Mouse (Mus musculus) liver, postnatal 0 days (tissue): ENCODE results near the gene Mptx1. TPM values are rescaled to one million over a fixed set of nuclear protein-coding genes. Genes with fewer than 3 reads are reported as not detected.
"Not testable (repeated sequence)": the region's sequence is repeated elsewhere in the genome, so short reads cannot be mapped to it uniquely, and the experiment has no call there.

Experiments
- ATAC-seq: fragments of 200-750 bp; cut with Nextera tagmentation; 2 replicates; pipeline ENCODE4 v1.8.0; 2017; ENCODE audit warnings: mild to moderate bottlenecking, moderate library complexity
- DNase-seq: peaks from one replicate; pipeline ENCODE4 v3.0.0-alpha.2; 2016
- H3K27ac ChIP-seq: fragments of 300-500 bp; sonication (generic); 2 replicates; pipeline ENCODE4 v1.5.1; 2014; ENCODE audit warnings: antibody characterized with exemption, moderate library complexity, mild to moderate bottlenecking, low read depth
- H3K27me3 ChIP-seq: fragments of 300-500 bp; sonication (generic); 2 replicates; pipeline ENCODE4 v1.6.1; 2014; ENCODE audit warnings: low read length, control low read depth, mixed read lengths; ENCODE audit not compliant: insufficient read depth
- H3K36me3 ChIP-seq: fragments of 300-500 bp; sonication (generic); replicated peaks from 2 replicates; pipeline ENCODE4 v1.6.1; 2014; ENCODE audit warnings: mild to moderate bottlenecking, control low read depth, low read length, moderate library complexity, mixed read lengths; ENCODE audit not compliant: insufficient read depth
- H3K4me1 ChIP-seq: fragments of 300-500 bp; sonication (generic); 2 replicates; pipeline ENCODE4 v1.6.1; 2014; ENCODE audit warnings: antibody characterized with exemption, mild to moderate bottlenecking, control low read depth; ENCODE audit not compliant: insufficient read depth
- H3K4me2 ChIP-seq: fragments of 300-500 bp; sonication (generic); 2 replicates; pipeline ENCODE4 v1.6.1; 2014; ENCODE audit warnings: low read depth, mild to moderate bottlenecking, low read length, moderate library complexity, mixed read lengths
- H3K4me3 ChIP-seq: fragments of 300-500 bp; sonication (generic); 2 replicates; pipeline ENCODE4 v1.5.1; 2014; ENCODE audit warnings: low read depth, low read length
- H3K9ac ChIP-seq: fragments of 300-500 bp; sonication (generic); replicated peaks from 2 replicates; pipeline ENCODE4 v1.6.1; 2014; ENCODE audit warnings: mild to moderate bottlenecking, moderate library complexity
- H3K9me3 ChIP-seq: fragments of 300-500 bp; sonication (generic); 2 replicates; pipeline ENCODE4 v1.6.1; 2016; ENCODE audit warnings: mild to moderate bottlenecking, control low read depth, low read length, mixed read lengths
- CTCF ChIP-seq: sonication (generic); IDR thresholded peaks from 2 replicates; pipeline ENCODE4 v1.5.1; 2016; ENCODE audit warnings: antibody characterized with exemption, low read depth
- EP300 ChIP-seq: IDR thresholded peaks from 2 replicates; pipeline ENCODE4 v1.6.1; 2016; ENCODE audit warnings: antibody characterized with exemption, low read depth, mild to moderate bottlenecking
- WGBS: fragments of 180-500 bp; shearing (Covaris S2); extraction: QIAGEN DNeasy Blood & Tissue Kit; methylation state at CpG from one replicate; pipeline ENCODE4 v1.1.7; 2014; ENCODE audit not compliant: insufficient replicate concordance; 5-methylcytosine and 5-hydroxymethylcytosine counted together
- polyA plus RNA-seq: library from polyadenylated mRNA; unstranded; fragments of >200 nt; fragmentation: Nextera tagmentation; extraction: Ambion mirVana; gene quantifications from 2 replicates; pipeline ENCODE4 v1.2.1, GENCODE M21; 2015

Mptx1 gene
- not detected in 2 replicates for polyA plus RNA-seq

DNA sequence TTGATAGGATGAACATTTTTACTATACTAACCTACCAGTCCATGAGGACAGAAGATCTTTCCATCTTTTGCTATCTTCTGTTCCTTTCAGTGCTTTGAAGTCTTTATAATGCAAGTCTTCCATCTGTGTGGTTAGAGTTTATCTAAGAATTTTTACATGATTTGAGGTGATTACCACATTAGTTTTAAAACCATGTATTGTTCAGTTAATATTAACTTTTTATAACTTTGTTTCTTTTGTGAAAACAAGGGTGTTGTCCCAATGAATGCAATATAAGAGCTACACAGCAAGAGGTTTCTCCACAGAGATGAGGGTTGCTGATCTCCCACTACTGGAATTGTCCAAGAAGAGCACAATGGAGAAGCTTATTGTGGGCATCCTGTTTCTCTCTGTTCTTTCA lies at the start of gene Mptx1:
TSS of gene Mptx1 (plus strand) at position 301 of the 400 bp plus-strand sequence.
- no peaks in the 10 kb centered on the region for H3K36me3 ChIP-seq
- no peak within 1 kb of the TSS for H3K27ac ChIP-seq
- H3K9ac ChIP-seq = no peak within 1 kb of the TSS
- ATAC-seq (no peak), DNase-seq (no peak)
- H3K27me3 ChIP-seq = no peaks in the 10 kb centered on the region
- no peaks in the 10 kb centered on the region for H3K4me1 ChIP-seq
- H3K4me3 ChIP-seq = no peak within 1 kb of the TSS
- no peaks in the 10 kb centered on the region for H3K9me3 ChIP-seq
- H3K4me2 ChIP-seq = no peak within 1 kb of the TSS
- TF ChIP-seq EP300 = no peak
- TF ChIP-seq CTCF = no peak

DNA sequence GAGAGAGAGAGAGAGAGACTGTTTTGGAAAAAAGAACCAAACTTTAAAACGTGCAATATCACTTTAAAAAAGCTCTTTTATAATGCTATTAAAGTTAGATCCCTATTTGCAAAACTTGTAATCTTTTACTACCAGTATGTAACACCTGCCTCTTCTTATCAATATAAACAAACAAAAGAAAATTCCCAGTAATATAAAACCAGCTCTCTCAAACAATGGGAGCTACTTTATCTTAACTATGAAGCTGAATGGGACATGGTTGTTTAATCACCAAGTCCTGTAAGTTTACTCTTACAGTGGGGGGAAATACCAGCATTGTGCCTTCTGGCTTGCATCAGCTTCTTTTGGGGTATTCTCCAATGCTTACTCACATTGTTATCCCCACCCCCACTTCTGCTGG lies 27.2 kb upstream of the Mptx1 start:
- Histone ChIP-seq H3K36me3 (no peaks in the 10 kb centered on the region), H3K9ac (no peak overlapping the region), H3K4me2 (no peak overlapping the region), H3K27ac (no peak overlapping the region), H3K9me3 (no peaks in the 10 kb centered on the region), H3K27me3 (no peaks in the 10 kb centered on the region), H3K4me3 (no peak overlapping the region), H3K4me1 (no peaks in the 10 kb centered on the region)
- DNase-seq (no peak), ATAC-seq (no peak)
- WGBS = 44% methylated on average over 1 of the region's 1 CpGs
- TF ChIP-seq CTCF (no peak), EP300 (no peak)

DNA sequence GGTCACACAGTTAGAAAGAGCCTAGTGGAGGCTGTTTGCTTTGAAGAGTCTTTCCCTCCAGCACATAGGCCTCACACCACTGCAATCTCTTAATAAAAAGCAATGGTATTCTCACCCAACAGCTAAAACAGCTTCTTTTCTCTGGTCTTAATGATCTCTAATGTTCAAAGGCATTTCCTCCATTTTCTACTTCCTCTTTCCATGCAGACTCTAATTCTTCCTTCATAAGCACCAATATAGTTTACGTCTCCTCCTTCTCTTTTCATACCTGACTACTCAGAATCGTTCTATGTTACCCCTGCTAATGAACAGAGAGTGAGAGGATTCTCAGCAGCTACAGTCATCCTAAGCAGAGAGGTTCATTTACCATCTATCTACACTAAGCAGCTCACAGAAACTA lies 13.0 kb upstream of the Mptx1 start:
- Histone ChIP-seq H3K27ac (no peak overlapping the region), H3K4me2 (no peak overlapping the region), H3K4me3 (no peak overlapping the region), H3K4me1 (no peaks in the 10 kb centered on the region), H3K36me3 (no peaks in the 10 kb centered on the region), H3K9ac (no peak overlapping the region), H3K9me3 (no peaks in the 10 kb centered on the region), H3K27me3 (no peaks in the 10 kb centered on the region)
- DNase-seq (no peak), ATAC-seq (no peak)
- TF ChIP-seq EP300 (no peak), CTCF (no peak)
- WGBS = 51% methylated on average over 2 of the region's 2 CpGs

- H3K4me1 ChIP-seq, ATAC-seq, H3K9me3 ChIP-seq, H3K9ac ChIP-seq, DNase-seq, H3K4me3 ChIP-seq, H3K36me3 ChIP-seq, H3K27ac ChIP-seq, H3K4me2 ChIP-seq, H3K27me3 ChIP-seq: not testable (repeated sequence)
- 23% methylated on average over 1 of the region's 1 CpGs for WGBS
These were observed 23.3 kb downstream of the Mptx1 start for GRCm38 (mm10) chr1:174353636-174354035.

- no peak for TF ChIP-seq EP300
- no peak for TF ChIP-seq CTCF
These were observed 24.3 kb downstream of the Mptx1 start for GRCm38 (mm10) chr1:174354640-174355039.

GRCm38 (mm10) chr1:174364882-174365451 lies 34.6 kb downstream of the Mptx1 start, which contains the start of gene Olfr417:
Gene Olfr417, plus strand, starts transcription at chr1:174365122.
- TF ChIP-seq EP300 (peak; percentile 63; the same call in 1 of the 2 replicates), CTCF (no peak)
- no peak for ATAC-seq
- 36% methylated on average over 2 of the region's 2 CpGs for WGBS

More at GRCm38 (mm10) chr1:174354640-174355039, 24.3 kb downstream of the Mptx1 start:
- 36% methylated on average over 5 of the region's 5 CpGs for WGBS
- Histone ChIP-seq H3K27ac (no peak overlapping the region), H3K4me1 (no peaks in the 10 kb centered on the region), H3K36me3 (no peaks in the 10 kb centered on the region), H3K4me3 (no peak overlapping the region), H3K4me2 (no peak overlapping the region), H3K9me3 (no peaks in the 10 kb centered on the region), H3K27me3 (no peaks in the 10 kb centered on the region), H3K9ac (no peak overlapping the region)
- ATAC-seq = no peak
- DNase-seq = no peak

DNA sequence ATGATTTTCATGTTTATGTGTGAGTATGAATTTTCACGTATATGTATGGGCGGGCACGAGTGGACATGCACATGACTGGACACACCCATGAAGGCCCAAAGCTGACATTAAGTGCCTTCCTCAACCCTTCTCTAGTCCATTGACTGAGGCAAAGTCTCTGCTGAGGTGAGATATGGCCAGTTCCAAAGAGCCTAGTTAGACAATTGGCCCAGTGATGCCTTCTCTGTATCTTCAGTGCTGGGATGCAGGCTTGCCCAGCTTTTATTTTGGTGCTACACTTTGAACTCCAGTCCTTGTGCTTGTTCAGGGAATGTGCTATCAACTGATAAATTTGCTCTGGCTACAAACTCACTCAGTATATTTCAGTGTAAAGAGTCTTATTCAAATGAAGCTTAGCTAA lies 43.5 kb downstream of the Mptx1 start:
- 74% methylated on average over 3 of the region's 3 CpGs for WGBS
- ATAC-seq = no peak
- H3K9ac ChIP-seq = no peak overlapping the region
- H3K36me3 ChIP-seq = no peaks in the 10 kb centered on the region
- no peaks in the 10 kb centered on the region for H3K9me3 ChIP-seq
- DNase-seq = no peak
- no peaks in the 10 kb centered on the region for H3K27me3 ChIP-seq
- no peak overlapping the region for H3K27ac ChIP-seq
- H3K4me2 ChIP-seq = no peak overlapping the region
- H3K4me1 ChIP-seq = no peaks in the 10 kb centered on the region
- no peak overlapping the region for H3K4me3 ChIP-seq
- no peak for TF ChIP-seq EP300
- TF ChIP-seq CTCF = no peak

More at GRCm38 (mm10) chr1:174364882-174365451, 34.6 kb downstream of the Mptx1 start, which contains the start of gene Olfr417:
- Histone ChIP-seq H3K27me3 (no peaks in the 10 kb centered on the region), H3K36me3 (no peaks in the 10 kb centered on the region), H3K9ac (no peak within 1 kb of the TSS), H3K27ac (no peak within 1 kb of the TSS), H3K9me3 (no peaks in the 10 kb centered on the region), H3K4me2 (no peak within 1 kb of the TSS), H3K4me3 (no peak within 1 kb of the TSS), H3K4me1 (no peaks in the 10 kb centered on the region)
- DNase-seq = no peak

Other genes with a start within 250 kb of the Mptx1 start
- not detected in 2 replicates for gene Olfr429, start 246.2 kb upstream of the Mptx1 start, polyA plus RNA-seq
- not detected in 2 replicates for gene Olfr427, start 233.6 kb upstream of the Mptx1 start, polyA plus RNA-seq
- gene Olfr231, start 209.4 kb upstream of the Mptx1 start, polyA plus RNA-seq = not detected in 2 replicates
- not detected in 2 replicates for gene Olfr424, start 199.0 kb upstream of the Mptx1 start, polyA plus RNA-seq
- 0.13 and 0.40 TPM in 2 replicates for gene Olfr420, start 174.9 kb upstream of the Mptx1 start, polyA plus RNA-seq
- 6.7 and 9.4 TPM in 2 replicates for gene Spta1, start 157.7 kb upstream of the Mptx1 start, polyA plus RNA-seq
- 0.09 and 0.11 TPM in 2 replicates for gene Olfr419, start 78.5 kb upstream of the Mptx1 start, polyA plus RNA-seq
- gene Olfr417, start 34.6 kb downstream of the Mptx1 start, polyA plus RNA-seq = not detected in 2 replicates
- not detected in 2 replicates for gene Olfr248, start 60.5 kb downstream of the Mptx1 start, polyA plus RNA-seq
- not detected in 2 replicates for gene Olfr414, start 93.5 kb downstream of the Mptx1 start, polyA plus RNA-seq
- gene Olfr220, start 111.6 kb downstream of the Mptx1 start, polyA plus RNA-seq = not detected in 2 replicates
- gene Fmn2, start 171.3 kb downstream of the Mptx1 start, polyA plus RNA-seq = 0.09 and 0.11 TPM in 2 replicates